Mouse (Mus musculus) liver, embryonic 15.5 days (tissue): ENCODE data around the gene Strbp. TPM values are rescaled to one million over a fixed set of nuclear protein-coding genes. Genes with fewer than 3 reads are reported as not detected.

Experiments used
- ATAC-seq: fragments of 200-750 bp; cut with Nextera tagmentation; 2 replicates; pipeline ENCODE4 v1.8.0; 2017; ENCODE audit warnings: moderate number of reproducible peaks, mild to moderate bottlenecking, moderate library complexity; ENCODE audit not compliant: insufficient read depth
- H3K27ac ChIP-seq: fragments of 300-500 bp; sonication (generic); replicated peaks from 2 replicates; pipeline ENCODE4 v1.5.1; 2015; ENCODE audit warnings: mild to moderate bottlenecking, inconsistent platforms
- H3K27me3 ChIP-seq: fragments of 300-500 bp; sonication (generic); 2 replicates; pipeline ENCODE4 v1.6.1; 2015; ENCODE audit warnings: mild to moderate bottlenecking, inconsistent platforms
- H3K36me3 ChIP-seq: fragments of 300-500 bp; sonication (generic); replicated peaks from 2 replicates; pipeline ENCODE4 v1.6.1; 2015; ENCODE audit warnings: moderate library complexity, mild to moderate bottlenecking, inconsistent platforms
- H3K4me1 ChIP-seq: fragments of 300-500 bp; sonication (generic); replicated peaks from 2 replicates; pipeline ENCODE4 v1.6.1; 2015; ENCODE audit warnings: inconsistent platforms
- H3K4me2 ChIP-seq: fragments of 300-500 bp; sonication (generic); 2 replicates; pipeline ENCODE4 v1.6.1; 2015; ENCODE audit warnings: moderate library complexity, mild to moderate bottlenecking, inconsistent platforms
- H3K4me3 ChIP-seq: fragments of 300-500 bp; sonication (generic); replicated peaks from 2 replicates; pipeline ENCODE4 v1.5.1; 2015; ENCODE audit warnings: mild to moderate bottlenecking, inconsistent platforms
- H3K9ac ChIP-seq: fragments of 300-500 bp; sonication (generic); 2 replicates; pipeline ENCODE4 v1.6.1; 2015; ENCODE audit warnings: moderate library complexity, mild to moderate bottlenecking, inconsistent platforms
- H3K9me3 ChIP-seq: fragments of 300-500 bp; sonication (generic); replicated peaks from 2 replicates; pipeline ENCODE4 v1.6.1; 2016; ENCODE audit warnings: inconsistent platforms
- WGBS: fragments of 180-500 bp; shearing (Covaris S2); methylation state at CpG from one replicate; pipeline ENCODE4 v1.1.7; 2015; ENCODE audit warnings: mixed read lengths; ENCODE audit not compliant: insufficient replicate concordance; 5-methylcytosine and 5-hydroxymethylcytosine counted together
- polyA plus RNA-seq: library from polyadenylated mRNA; unstranded; fragments of >200 nt; fragmentation: Nextera tagmentation; extraction: Ambion mirVana; gene quantifications from 2 replicates; pipeline ENCODE4 v1.2.1, GENCODE M21; 2015

Strbp gene
- polyA plus RNA-seq, 1 experiment from 2014 or later, result 11.3 TPM

DNA sequence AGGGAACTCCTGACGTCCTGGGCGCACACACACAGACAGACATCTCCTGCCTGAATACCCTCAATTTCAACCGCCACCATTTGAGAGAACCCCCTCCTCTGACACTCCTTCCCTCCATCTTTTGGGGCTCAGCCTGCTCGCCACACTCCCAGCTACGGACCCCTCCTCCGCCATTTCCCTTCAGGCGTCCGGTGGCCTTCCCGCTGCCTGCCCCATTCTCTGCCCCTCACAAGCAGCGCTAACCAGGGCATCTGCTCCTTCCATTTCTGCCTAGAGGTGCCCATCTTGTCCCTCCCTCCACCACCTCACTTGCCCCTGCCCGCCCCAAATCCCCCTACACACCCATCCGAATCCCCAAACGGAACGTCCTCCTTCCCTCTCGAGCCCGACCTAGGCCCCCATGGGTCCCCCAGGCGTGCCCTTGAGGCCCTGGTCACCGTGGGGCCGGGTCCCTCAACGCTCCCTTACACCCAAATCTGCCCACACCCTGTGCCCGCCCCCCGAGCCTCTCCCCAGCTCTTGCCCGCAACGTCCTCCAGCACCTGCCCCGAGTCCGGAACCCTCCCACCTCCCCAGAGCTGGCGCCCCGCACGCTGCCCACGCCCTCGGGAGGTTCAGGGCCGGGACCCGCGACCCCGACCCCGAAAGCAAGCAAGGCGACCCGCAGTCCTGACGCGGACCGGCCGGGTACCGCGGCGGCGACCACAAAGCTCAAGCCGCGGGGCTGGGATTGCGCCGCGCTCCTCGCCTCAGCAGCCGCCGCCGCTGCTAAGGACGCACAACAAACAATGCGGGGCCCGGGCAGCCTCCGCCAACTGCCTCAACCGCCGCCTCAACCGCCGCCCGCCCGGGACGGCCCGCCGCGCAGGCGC is 1.1 kb downstream of the Strbp start:
- H3K36me3 ChIP-seq, result no peaks in the 10 kb centered on the region
- under 1% methylated on average over 61 of the region's 70 CpGs for WGBS
- peak; percentile 13 for ATAC-seq
- peaks cover 15% of the 10 kb centered on the region; the same call in 1 of the 2 replicates for H3K27me3 ChIP-seq
- H3K27ac ChIP-seq, result peak overlapping the region; percentile 90
- peak overlapping the region; percentile 99 for H3K4me2 ChIP-seq
- H3K9me3 ChIP-seq, result no peaks in the 10 kb centered on the region
- H3K9ac ChIP-seq, result peak overlapping the region; percentile 89
- peaks cover 24% of the 10 kb centered on the region for H3K4me1 ChIP-seq
- peak overlapping the region; percentile 90 for H3K4me3 ChIP-seq

GRCm38 (mm10) chr2:37689064-37689615 is 14.5 kb downstream of the Strbp start:
- 64% methylated on average over 3 of the region's 3 CpGs for WGBS
- Histone ChIP-seq H3K9me3 (no peaks in the 10 kb centered on the region), H3K4me3 (no peak overlapping the region), H3K4me1 (no peaks in the 10 kb centered on the region), H3K27ac (no peak overlapping the region), H3K27me3 (no peaks in the 10 kb centered on the region), H3K4me2 (no peak overlapping the region), H3K36me3 (no peaks in the 10 kb centered on the region), H3K9ac (no peak overlapping the region)
- no peak for ATAC-seq

DNA sequence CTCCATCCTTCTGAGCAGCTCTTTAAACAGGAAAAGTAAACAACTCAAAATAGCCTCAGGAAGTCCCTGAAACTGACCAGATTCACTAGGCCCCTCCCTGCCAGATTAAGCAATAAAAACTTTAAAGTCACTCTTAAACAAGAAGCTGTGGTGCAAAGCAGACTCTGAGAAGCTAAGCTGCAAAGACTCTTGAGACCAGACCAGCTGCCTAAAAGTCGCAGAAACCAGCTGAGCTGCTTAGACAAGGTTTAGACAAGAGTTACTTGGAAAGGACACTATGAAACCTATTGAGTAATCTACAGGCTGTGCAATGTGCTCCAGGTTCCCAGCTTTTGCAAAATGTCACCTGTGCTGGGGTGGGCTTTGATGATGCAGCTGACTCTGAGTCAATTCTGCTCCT is 16.6 kb downstream of the Strbp start:
- no peaks in the 10 kb centered on the region for H3K27me3 ChIP-seq
- H3K9me3 ChIP-seq, result no peaks in the 10 kb centered on the region
- 73% methylated on average over 1 of the region's 1 CpGs for WGBS
- no peak overlapping the region for H3K9ac ChIP-seq
- ATAC-seq, result no peak
- no peak overlapping the region for H3K4me2 ChIP-seq
- H3K4me3 ChIP-seq, result no peak overlapping the region
- no peaks in the 10 kb centered on the region for H3K4me1 ChIP-seq
- no peak overlapping the region for H3K27ac ChIP-seq
- no peaks in the 10 kb centered on the region for H3K36me3 ChIP-seq

GRCm38 (mm10) chr2:37684864-37685263 is 18.8 kb downstream of the Strbp start:
- Histone ChIP-seq H3K4me3 (no peak overlapping the region), H3K27me3 (no peaks in the 10 kb centered on the region), H3K9me3 (no peaks in the 10 kb centered on the region), H3K36me3 (no peaks in the 10 kb centered on the region), H3K4me1 (no peaks in the 10 kb centered on the region), H3K4me2 (no peak overlapping the region), H3K27ac (no peak overlapping the region), H3K9ac (no peak overlapping the region)
- no peak for ATAC-seq
- WGBS, result 85% methylated on average over 1 of the region's 1 CpGs

DNA sequence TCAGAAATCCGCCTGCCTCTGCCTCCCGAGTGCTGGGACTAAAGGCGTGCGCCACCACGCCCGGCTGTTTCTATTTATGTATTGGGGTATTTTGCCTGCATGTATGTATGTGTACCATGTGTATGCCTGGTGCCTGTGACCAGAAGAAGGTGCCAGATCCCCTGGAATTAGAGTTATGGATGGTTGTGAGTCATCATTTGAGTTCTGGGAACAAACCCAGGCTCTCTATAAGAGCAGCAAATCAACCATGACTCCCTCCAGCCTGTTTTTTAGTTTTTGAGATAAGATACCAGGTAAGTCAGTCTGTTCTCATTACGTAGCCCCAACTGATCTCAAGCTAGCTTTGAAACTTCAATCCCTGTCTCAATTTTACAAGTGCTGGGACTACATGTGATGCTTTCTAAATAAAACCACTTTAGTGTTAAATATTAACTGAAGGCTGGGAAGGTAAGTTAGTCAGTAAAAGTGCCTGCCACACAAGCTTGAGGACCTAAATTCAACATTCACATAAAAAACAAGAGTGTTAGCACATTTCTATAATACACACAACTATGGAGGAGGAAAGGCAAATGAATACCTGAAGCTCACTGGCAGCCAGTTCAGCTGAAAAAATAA is 21.4 kb downstream of the Strbp start:
- H3K4me3 ChIP-seq, result no peak overlapping the region
- H3K9me3 ChIP-seq, result no peaks in the 10 kb centered on the region
- 78% methylated on average over 7 of the region's 7 CpGs for WGBS
- no peak for ATAC-seq
- no peak overlapping the region for H3K4me2 ChIP-seq
- no peaks in the 10 kb centered on the region for H3K4me1 ChIP-seq
- H3K27me3 ChIP-seq, result no peaks in the 10 kb centered on the region
- H3K36me3 ChIP-seq, result no peaks in the 10 kb centered on the region
- H3K9ac ChIP-seq, result no peak overlapping the region
- H3K27ac ChIP-seq, result no peak overlapping the region

GRCm38 (mm10) chr2:37651086-37651485 is 52.6 kb downstream of the Strbp start:
- Histone ChIP-seq H3K4me1 (no peaks in the 10 kb centered on the region), H3K36me3 (no peaks in the 10 kb centered on the region), H3K4me3 (no peak overlapping the region), H3K27me3 (no peaks in the 10 kb centered on the region), H3K9me3 (no peaks in the 10 kb centered on the region), H3K4me2 (no peak overlapping the region), H3K27ac (no peak overlapping the region), H3K9ac (no peak overlapping the region)
- 64% methylated on average over 1 of the region's 1 CpGs for WGBS
- ATAC-seq, result no peak

DNA sequence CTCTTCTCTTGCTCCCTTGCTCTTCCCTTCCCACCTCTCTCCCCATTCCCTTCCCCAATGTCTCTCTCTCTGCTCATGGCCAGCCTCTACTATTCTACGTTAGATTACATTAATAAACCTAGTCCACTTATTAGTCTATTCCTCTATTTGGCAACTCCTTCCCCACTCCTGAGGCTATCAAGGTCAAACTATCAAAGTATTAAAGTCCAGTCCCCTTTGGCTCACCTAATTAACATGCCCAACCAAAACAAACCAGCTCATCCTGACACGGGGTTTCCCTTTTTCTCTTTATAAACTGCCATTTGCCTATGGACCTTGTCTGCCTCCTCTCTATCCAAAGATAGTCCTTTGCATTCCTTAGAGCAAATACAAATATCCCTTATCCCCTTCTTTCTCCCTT is 54.1 kb downstream of the Strbp start:
- Histone ChIP-seq H3K4me1 (no peaks in the 10 kb centered on the region), H3K9ac (no peak overlapping the region), H3K4me2 (no peak overlapping the region), H3K36me3 (no peaks in the 10 kb centered on the region), H3K27ac (no peak overlapping the region), H3K27me3 (no peaks in the 10 kb centered on the region), H3K4me3 (no peak overlapping the region), H3K9me3 (no peaks in the 10 kb centered on the region)
- no peak for ATAC-seq
- 65% methylated on average over 2 of the region's 2 CpGs for WGBS

- no peaks in the 10 kb centered on the region for H3K9me3 ChIP-seq
- H3K4me3 ChIP-seq, result no peak overlapping the region
- no peak overlapping the region for H3K27ac ChIP-seq
- H3K4me2 ChIP-seq, result no peak overlapping the region
- ATAC-seq, result no peak
- no peaks in the 10 kb centered on the region for H3K27me3 ChIP-seq
- 68% methylated on average over 1 of the region's 1 CpGs for WGBS
- H3K9ac ChIP-seq, result no peak overlapping the region
- H3K36me3 ChIP-seq, result no peaks in the 10 kb centered on the region
- H3K4me1 ChIP-seq, result no peaks in the 10 kb centered on the region
These were observed 54.7 kb downstream of the Strbp start for GRCm38 (mm10) chr2:37648966-37649365.

DNA sequence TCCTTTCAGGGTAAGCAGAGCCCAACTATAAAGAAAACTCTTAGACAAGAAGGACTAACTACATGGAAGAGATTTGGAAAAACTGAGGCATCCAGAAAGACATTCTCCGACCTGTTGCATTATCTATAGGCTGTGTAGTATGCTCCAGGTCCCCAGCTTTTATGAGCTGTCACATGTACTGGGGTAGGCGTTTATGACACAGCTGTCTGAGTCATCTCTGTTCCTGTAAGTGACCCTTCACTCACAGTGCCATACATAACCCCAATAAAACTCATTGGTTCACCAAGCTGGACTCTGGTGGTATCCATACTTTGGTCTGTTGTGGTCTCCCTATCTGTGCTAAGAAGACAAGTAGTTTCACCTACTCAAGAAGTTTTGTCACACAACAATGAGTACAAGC is 80.3 kb downstream of the Strbp start:
- H3K9me3 ChIP-seq, result no peaks in the 10 kb centered on the region
- no peak overlapping the region for H3K9ac ChIP-seq
- no peak for ATAC-seq
- no peak overlapping the region for H3K27ac ChIP-seq
- WGBS, result 53% methylated on average over 2 of the region's 2 CpGs
- no peak overlapping the region for H3K4me3 ChIP-seq
- no peaks in the 10 kb centered on the region for H3K36me3 ChIP-seq
- no peak overlapping the region for H3K4me2 ChIP-seq
- no peaks in the 10 kb centered on the region for H3K4me1 ChIP-seq
- no peaks in the 10 kb centered on the region for H3K27me3 ChIP-seq

DNA sequence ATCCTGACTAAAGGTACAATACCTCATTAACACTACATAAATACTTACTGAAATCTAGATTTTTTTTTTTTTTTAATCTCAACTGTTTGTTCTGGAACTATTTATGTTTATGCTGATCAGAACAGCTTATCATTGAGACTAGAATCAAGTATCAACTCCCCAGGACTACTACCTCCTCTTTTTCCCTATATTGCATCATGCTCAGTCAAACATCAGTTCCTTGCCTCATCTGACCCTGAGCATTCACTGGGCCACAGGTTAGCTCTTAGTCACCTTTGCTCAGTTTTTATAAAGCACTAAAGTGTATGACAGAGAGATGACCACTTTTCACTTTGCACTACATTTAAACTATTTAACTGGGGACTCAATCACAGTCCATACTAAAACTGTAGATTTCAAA is 115.7 kb downstream of the Strbp start:
- Histone ChIP-seq H3K36me3 (no peaks in the 10 kb centered on the region), H3K4me3 (no peak overlapping the region), H3K4me1 (no peaks in the 10 kb centered on the region), H3K9ac (no peak overlapping the region), H3K9me3 (no peaks in the 10 kb centered on the region), H3K27me3 (no peaks in the 10 kb centered on the region), H3K27ac (no peak overlapping the region), H3K4me2 (no peak overlapping the region)
- ATAC-seq, result peak; percentile 42; the same call in 1 of the 2 replicates

- Histone ChIP-seq H3K4me2 (no peak overlapping the region), H3K36me3 (no peaks in the 10 kb centered on the region), H3K4me1 (no peaks in the 10 kb centered on the region), H3K9me3 (no peaks in the 10 kb centered on the region), H3K9ac (no peak overlapping the region), H3K4me3 (no peak overlapping the region), H3K27me3 (no peaks in the 10 kb centered on the region), H3K27ac (no peak overlapping the region)
- no peak for ATAC-seq
- WGBS, result 59% methylated on average over 2 of the region's 2 CpGs
These were observed 125.5 kb downstream of the Strbp start for GRCm38 (mm10) chr2:37578185-37578584.
